Mouse (Mus musculus): ENCODE measurements around the gene Aknad1. TPM values are rescaled to one million over a fixed set of nuclear protein-coding genes. Genes with fewer than 3 reads are reported as not detected.

The Aknad1 gene
- polyA plus RNA-seq, 1 experiment: not detected

GRCm38 (mm10) chr3:108791054-108791706 is 51.7 kb downstream of the Aknad1 start:
- no peak for TF ChIP-seq GATA1 (IDR thresholded peaks at IDR 0.05; ENCODE audit: low read length)

GRCm38 (mm10) chr3:108792420-108792819 is 53.0 kb downstream of the Aknad1 start:
- TF ChIP-seq GATA1 (IDR thresholded peaks at IDR 0.05; ENCODE audit: low read length): no peak

- TF ChIP-seq GATA1 (IDR thresholded peaks at IDR 0.05; ENCODE audit: low read length): no peak
These were observed 55.3 kb downstream of the Aknad1 start for GRCm38 (mm10) chr3:108794780-108795179.

GRCm38 (mm10) chr3:108795554-108796299 is 56.3 kb downstream of the Aknad1 start:
- no peak for TF ChIP-seq GATA1 (IDR thresholded peaks at IDR 0.05; ENCODE audit: low read length)

- TF ChIP-seq GATA1 (IDR thresholded peaks at IDR 0.05; ENCODE audit: low read length): no peak
These were observed 56.9 kb downstream of the Aknad1 start for GRCm38 (mm10) chr3:108796386-108796785.

- TF ChIP-seq GATA1 (IDR thresholded peaks at IDR 0.05; ENCODE audit: low read length): no peak
These were observed 58.3 kb downstream of the Aknad1 start for GRCm38 (mm10) chr3:108797723-108798122.

GRCm38 (mm10) chr3:108798375-108798774 is 58.9 kb downstream of the Aknad1 start:
- no peak for TF ChIP-seq GATA1 (IDR thresholded peaks at IDR 0.05; ENCODE audit: low read length)

- no peak for TF ChIP-seq GATA1 (IDR thresholded peaks at IDR 0.05; ENCODE audit: low read length)
These were observed 66.2 kb downstream of the Aknad1 start for GRCm38 (mm10) chr3:108805622-108806021.

GRCm38 (mm10) chr3:108810747-108811263 is 71.3 kb downstream of the Aknad1 start:
- TF ChIP-seq GATA1 (IDR thresholded peaks at IDR 0.05; ENCODE audit: low read length): no peak

- TF ChIP-seq GATA1 (IDR thresholded peaks at IDR 0.05; ENCODE audit: low read length): no peak
These were observed 76.2 kb downstream of the Aknad1 start for GRCm38 (mm10) chr3:108815631-108816030.

- no peak for TF ChIP-seq GATA1 (IDR thresholded peaks at IDR 0.05; ENCODE audit: low read length)
These were observed 91.0 kb downstream of the Aknad1 start for GRCm38 (mm10) chr3:108830493-108830892.

- TF ChIP-seq GATA1 (IDR thresholded peaks at IDR 0.05; ENCODE audit: low read length): no peak
These were observed 92.3 kb downstream of the Aknad1 start for GRCm38 (mm10) chr3:108831750-108832149.

Other genes starting within 250 kb of the Aknad1 start
- not detected in 2 replicates for gene 1700013F07Rik, start 205.5 kb upstream of the Aknad1 start, polyA plus RNA-seq (2012)
- gene 5330417C22Rik, start 203.1 kb upstream of the Aknad1 start, polyA plus RNA-seq (2012): not detected in 2 replicates
- gene Tmem167b, start 177.2 kb upstream of the Aknad1 start, polyA plus RNA-seq (2012): 1.7 and 2.3 TPM in 2 replicates
- gene Taf13, start 168.0 kb upstream of the Aknad1 start, polyA plus RNA-seq (2012): 0.35 and 0.38 TPM in 2 replicates
- 1.5 and 1.6 TPM in 2 replicates for gene Wdr47, start 148.4 kb upstream of the Aknad1 start, polyA plus RNA-seq (2012)
- 15.5 and 21.0 TPM in 2 replicates for gene Clcc1, start 85.7 kb upstream of the Aknad1 start, polyA plus RNA-seq (2012)
- 7.0 and 25.5 TPM in 2 replicates for gene Gpsm2, start 17.3 kb upstream of the Aknad1 start, polyA plus RNA-seq (2012)
- 9.7 and 11.4 TPM in 2 replicates for gene Stxbp3, start 100.9 kb downstream of the Aknad1 start, polyA plus RNA-seq (2012)
- gene Fndc7, start 150.3 kb downstream of the Aknad1 start, polyA plus RNA-seq (2012): not detected in 2 replicates
- gene Prpf38b, start 172.1 kb downstream of the Aknad1 start, polyA plus RNA-seq (2012): 110 and 127 TPM in 2 replicates
- 0.03 TPM in 1 of 2 replicates, not detected in the other for gene Henmt1, start 200.2 kb downstream of the Aknad1 start, polyA plus RNA-seq (2012)
- not detected in 2 replicates for gene Gm9857, start 200.8 kb downstream of the Aknad1 start, polyA plus RNA-seq (2012)